Mouse (Mus musculus) midbrain, embryonic 14.5 days (tissue): ENCODE results near the gene Map7d3. TPM values are rescaled to one million over a fixed set of nuclear protein-coding genes. Genes with fewer than 3 reads are reported as not detected.

ENCODE experiments used
- ATAC-seq: fragments of 200-750 bp; cut with Nextera tagmentation; 2 replicates; pipeline ENCODE4 v1.8.0; 2017; ENCODE audit warnings: moderate number of reproducible peaks, moderate library complexity; ENCODE audit not compliant: low FRiP score, low TSS enrichment
- DNase-seq: peaks from one replicate; pipeline ENCODE4 v3.0.0-alpha.2; 2015
- H3K27ac ChIP-seq: fragments of 300-500 bp; sonication (generic); replicated peaks from 2 replicates; pipeline ENCODE4 v1.5.1; 2014; ENCODE audit warnings: mild to moderate bottlenecking, low read depth, low read length, moderate library complexity
- H3K27me3 ChIP-seq: fragments of 300-500 bp; sonication (generic); 2 replicates; pipeline ENCODE4 v1.6.1; 2014; ENCODE audit warnings: low read length, control low read depth, mixed read lengths; ENCODE audit not compliant: control insufficient read depth, insufficient read depth
- H3K36me3 ChIP-seq: fragments of 300-500 bp; sonication (generic); 2 replicates; pipeline ENCODE4 v1.6.1; 2014; ENCODE audit warnings: low read length, control low read depth; ENCODE audit not compliant: control insufficient read depth, insufficient read depth
- H3K4me1 ChIP-seq: fragments of 300-500 bp; sonication (generic); 2 replicates; pipeline ENCODE4 v1.6.1; 2014; ENCODE audit warnings: mild to moderate bottlenecking, antibody characterized with exemption, low read length, control low read depth; ENCODE audit not compliant: control insufficient read depth, insufficient read depth
- H3K4me2 ChIP-seq: fragments of 300-500 bp; sonication (generic); 2 replicates; pipeline ENCODE4 v1.6.1; 2014; ENCODE audit warnings: mild to moderate bottlenecking, low read length, moderate library complexity
- H3K4me3 ChIP-seq: fragments of 300-500 bp; sonication (generic); replicated peaks from 2 replicates; pipeline ENCODE4 v1.5.1; 2014; ENCODE audit warnings: low read depth, low read length
- H3K9ac ChIP-seq: fragments of 300-500 bp; sonication (generic); replicated peaks from 2 replicates; pipeline ENCODE4 v1.6.1; 2014; ENCODE audit warnings: mild to moderate bottlenecking, low read length, moderate library complexity
- H3K9me3 ChIP-seq: fragments of 300-500 bp; sonication (generic); 2 replicates; pipeline ENCODE4 v1.6.1; 2016; ENCODE audit warnings: low read length, control low read depth, mixed read lengths; ENCODE audit not compliant: control insufficient read depth
- WGBS: fragments of 180-500 bp; shearing (Covaris S2); extraction: QIAGEN DNeasy Blood & Tissue Kit; methylation state at CpG from one replicate; pipeline ENCODE4 v1.1.7; 2014; 5-methylcytosine and 5-hydroxymethylcytosine counted together
- polyA plus RNA-seq: library from polyadenylated mRNA; unstranded; fragments of >200 nt; fragmentation: Nextera tagmentation; extraction: Ambion mirVana; gene quantifications from 2 replicates; pipeline ENCODE4 v1.2.1, GENCODE M21; 2014

Map7d3 gene
- polyA plus RNA-seq, 1 experiment from 2014 or later, result 0.66 TPM

- Histone ChIP-seq H3K27ac (no peak overlapping the region), H3K4me3 (no peak overlapping the region), H3K4me2 (no peak overlapping the region), H3K9ac (no peak overlapping the region), H3K9me3 (no peaks in the 10 kb centered on the region), H3K27me3 (no peaks in the 10 kb centered on the region), H3K4me1 (no peaks in the 10 kb centered on the region), H3K36me3 (peaks cover 4% of the 10 kb centered on the region; the same call in 1 of the 2 replicates)
- WGBS, result 72% methylated on average over 6 of the region's 6 CpGs
- DNase-seq (peak; percentile 12), ATAC-seq (no peak)
Observed at GRCm38 (mm10) chrX:56786281-56787061, 35.7 kb downstream of the Map7d3 start.

- no peak for ATAC-seq
- no peak overlapping the region for H3K9ac ChIP-seq
- H3K4me1 ChIP-seq, result no peaks in the 10 kb centered on the region
- no peaks in the 10 kb centered on the region for H3K36me3 ChIP-seq
- no peaks in the 10 kb centered on the region for H3K27me3 ChIP-seq
- DNase-seq, result no peak
- no peaks in the 10 kb centered on the region for H3K9me3 ChIP-seq
- H3K4me2 ChIP-seq, result no peak overlapping the region
- WGBS, result 90% methylated on average over 4 of the region's 4 CpGs
- no peak overlapping the region for H3K4me3 ChIP-seq
- no peak overlapping the region for H3K27ac ChIP-seq
Observed at GRCm38 (mm10) chrX:56773329-56773728, 48.8 kb downstream of the Map7d3 start.

- no peak for ATAC-seq
- H3K27ac ChIP-seq, result no peak overlapping the region
Observed at GRCm38 (mm10) chrX:56771751-56772150, 50.4 kb downstream of the Map7d3 start.

GRCm38 (mm10) chrX:56769838-56770237 lies 52.3 kb downstream of the Map7d3 start:
- no peak overlapping the region for H3K4me3 ChIP-seq
- H3K9ac ChIP-seq, result no peak overlapping the region
- no peaks in the 10 kb centered on the region for H3K4me1 ChIP-seq
- DNase-seq, result no peak
- H3K36me3 ChIP-seq, result no peaks in the 10 kb centered on the region
- H3K9me3 ChIP-seq, result no peaks in the 10 kb centered on the region
- no peak for ATAC-seq
- H3K27me3 ChIP-seq, result no peaks in the 10 kb centered on the region
- no peak overlapping the region for H3K4me2 ChIP-seq
- H3K27ac ChIP-seq, result no peak overlapping the region

More at GRCm38 (mm10) chrX:56771751-56772150, 50.4 kb downstream of the Map7d3 start:
- no peaks in the 10 kb centered on the region for H3K27me3 ChIP-seq
- no peak overlapping the region for H3K4me3 ChIP-seq
- 64% methylated on average over 1 of the region's 1 CpGs for WGBS
- H3K9me3 ChIP-seq, result no peaks in the 10 kb centered on the region
- no peak overlapping the region for H3K9ac ChIP-seq
- H3K36me3 ChIP-seq, result no peaks in the 10 kb centered on the region
- no peak overlapping the region for H3K4me2 ChIP-seq
- H3K4me1 ChIP-seq, result no peaks in the 10 kb centered on the region
- DNase-seq, result no peak

GRCm38 (mm10) chrX:56760257-56760760 lies 61.8 kb downstream of the Map7d3 start:
- WGBS, result 85% methylated on average over 3 of the region's 3 CpGs

GRCm38 (mm10) chrX:56756352-56756751 lies 65.8 kb downstream of the Map7d3 start:
- Histone ChIP-seq H3K27ac (no peak overlapping the region), H3K4me1 (no peaks in the 10 kb centered on the region), H3K36me3 (no peaks in the 10 kb centered on the region), H3K9ac (no peak overlapping the region), H3K4me3 (no peak overlapping the region), H3K9me3 (no peaks in the 10 kb centered on the region), H3K4me2 (no peak overlapping the region), H3K27me3 (no peaks in the 10 kb centered on the region)
- no peak for DNase-seq
- 80% methylated on average over 7 of the region's 7 CpGs for WGBS
- ATAC-seq, result no peak

More at GRCm38 (mm10) chrX:56760257-56760760, 61.8 kb downstream of the Map7d3 start:
- Histone ChIP-seq H3K36me3 (no peaks in the 10 kb centered on the region), H3K4me1 (no peaks in the 10 kb centered on the region), H3K27me3 (no peaks in the 10 kb centered on the region), H3K9ac (no peak overlapping the region), H3K27ac (no peak overlapping the region), H3K4me3 (no peak overlapping the region), H3K4me2 (no peak overlapping the region), H3K9me3 (no peaks in the 10 kb centered on the region)
- DNase-seq (no peak), ATAC-seq (no peak)

- H3K9ac ChIP-seq, result no peak overlapping the region
- H3K4me2 ChIP-seq, result no peak overlapping the region
- H3K9me3 ChIP-seq, result no peaks in the 10 kb centered on the region
- H3K27me3 ChIP-seq, result no peaks in the 10 kb centered on the region
- H3K27ac ChIP-seq, result no peak overlapping the region
- peak; percentile 57 for DNase-seq
- WGBS, result 46% methylated on average over 2 of the region's 2 CpGs
- no peaks in the 10 kb centered on the region for H3K36me3 ChIP-seq
- ATAC-seq, result no peak
- no peaks in the 10 kb centered on the region for H3K4me1 ChIP-seq
- no peak overlapping the region for H3K4me3 ChIP-seq
Observed at GRCm38 (mm10) chrX:56755646-56756045, 66.5 kb downstream of the Map7d3 start.

GRCm38 (mm10) chrX:56753317-56754289 lies 68.5 kb downstream of the Map7d3 start:
- Histone ChIP-seq H3K4me3 (no peak overlapping the region), H3K4me2 (no peak overlapping the region), H3K27me3 (no peaks in the 10 kb centered on the region), H3K36me3 (no peaks in the 10 kb centered on the region), H3K9me3 (no peaks in the 10 kb centered on the region), H3K4me1 (no peaks in the 10 kb centered on the region), H3K9ac (no peak overlapping the region), H3K27ac (no peak overlapping the region)
- 85% methylated on average over 8 of the region's 8 CpGs for WGBS
- DNase-seq (no peak), ATAC-seq (no peak)
